Mouse (Mus musculus) kidney, postnatal 4 days (tissue): ENCODE data around the gene Emx1.

Source experiments
- DNase-seq, 2 experiments: peaks; one replicate each; pipeline ENCODE4 v3.0.0; 2021; ENCODE audit warnings: mixed read lengths in 2 of 2

Emx1 gene

GRCm38 (mm10) chr6:85189911-85190591 lies 2.8 kb downstream of the Emx1 start:
- DNase-seq = peak; percentile 67 to 73

GRCm38 (mm10) chr6:85190671-85191070 lies 3.4 kb downstream of the Emx1 start:
- DNase-seq = peak; percentile 34

GRCm38 (mm10) chr6:85191751-85192440 lies 4.7 kb downstream of the Emx1 start:
- no peak for DNase-seq

- DNase-seq = peak; percentile 24 to 28
Measured at GRCm38 (mm10) chr6:85193381-85194318, 6.4 kb downstream of the Emx1 start.

- DNase-seq = peak in 1 of 2 experiments; percentile 31
Measured at GRCm38 (mm10) chr6:85197951-85198350, 10.7 kb downstream of the Emx1 start.

GRCm38 (mm10) chr6:85206182-85206938 lies 19.1 kb downstream of the Emx1 start:
- DNase-seq = no peak

GRCm38 (mm10) chr6:85206939-85207285 lies 19.7 kb downstream of the Emx1 start:
- DNase-seq = peak in 1 of 2 experiments; percentile 24

GRCm38 (mm10) chr6:85207345-85207744 lies 20.1 kb downstream of the Emx1 start:
- no peak for DNase-seq

- DNase-seq = no peak
Measured at GRCm38 (mm10) chr6:85209226-85209967, 22.2 kb downstream of the Emx1 start.

GRCm38 (mm10) chr6:85210686-85211085 lies 23.4 kb downstream of the Emx1 start:
- DNase-seq = peak in 1 of 2 experiments; percentile 45

GRCm38 (mm10) chr6:85218251-85218650 lies 31.0 kb downstream of the Emx1 start:
- no peak for DNase-seq

- no peak for DNase-seq
Measured at GRCm38 (mm10) chr6:85218684-85219445, 31.6 kb downstream of the Emx1 start.

- no peak for DNase-seq
Measured at GRCm38 (mm10) chr6:85219706-85220105, 32.5 kb downstream of the Emx1 start.

- peak in 1 of 2 experiments; percentile 46 for DNase-seq
Measured at GRCm38 (mm10) chr6:85220917-85221316, 33.7 kb downstream of the Emx1 start.

GRCm38 (mm10) chr6:85222551-85222950 lies 35.3 kb downstream of the Emx1 start:
- no peak for DNase-seq

GRCm38 (mm10) chr6:85223498-85224150 lies 36.4 kb downstream of the Emx1 start:
- DNase-seq = no peak

GRCm38 (mm10) chr6:85224442-85224891 lies 37.2 kb downstream of the Emx1 start:
- peak; percentile 29 to 51 for DNase-seq

- no peak for DNase-seq
Measured at GRCm38 (mm10) chr6:85226570-85226969, 39.3 kb downstream of the Emx1 start.

GRCm38 (mm10) chr6:85227520-85227919 lies 40.3 kb downstream of the Emx1 start:
- no peak for DNase-seq

GRCm38 (mm10) chr6:85230762-85231161 lies 43.5 kb downstream of the Emx1 start:
- DNase-seq = no peak
